Mouse (Mus musculus) central nervous system, embryonic 14 days (tissue): Measurements from ENCODE around the gene Casp6. TPM values are rescaled to one million over a fixed set of nuclear protein-coding genes. Genes with fewer than 3 reads are reported as not detected.

Experiments
- polyA plus RNA-seq: library from polyadenylated mRNA; depleted of rRNA; stranded (reverse); fragments of >200 nt; gene quantifications from 2 replicates; pipeline ENCODE4 v1.2.3, GENCODE M21; 2012; rRNA removed

Gene Casp6
- polyA plus RNA-seq, result 35.4 and 37.3 TPM in 2 replicates

GRCm38 (mm10) chr3:129901271-129901809 is at the start of gene Casp6:
Casp6 (plus strand) TSS chr3:129901425.

GRCm38 (mm10) chr3:129878405-129879021 is 22.7 kb upstream of the Casp6 start, which contains the start of gene Pla2g12a:
Pla2g12a (plus strand) TSS chr3:129878606.

Other genes starting within 250 kb of the Casp6 start
- 4.7 and 4.9 TPM in 2 replicates for gene Egf, start 146.1 kb upstream of the Casp6 start, polyA plus RNA-seq
- gene Lrit3, start 97.4 kb upstream of the Casp6 start, polyA plus RNA-seq, result 0.12 and 0.14 TPM in 2 replicates
- gene Rrh, start 78.8 kb upstream of the Casp6 start, polyA plus RNA-seq, result 0.64 and 1.1 TPM in 2 replicates
- 81.5 and 83.7 TPM in 2 replicates for gene Gar1, start 70.0 kb upstream of the Casp6 start, polyA plus RNA-seq
- 0.16 and 0.38 TPM in 2 replicates for gene Cfi, start 65.5 kb upstream of the Casp6 start, polyA plus RNA-seq
- gene Pla2g12a, start 22.8 kb upstream of the Casp6 start, polyA plus RNA-seq, result 25.0 and 26.4 TPM in 2 replicates
- 3.4 and 4.0 TPM in 2 replicates for gene Mcub, start 68.8 kb downstream of the Casp6 start, polyA plus RNA-seq
- 75.7 and 78.4 TPM in 2 replicates for gene Sec24b, start 160.1 kb downstream of the Casp6 start, polyA plus RNA-seq
- gene Col25a1, start 230.1 kb downstream of the Casp6 start, polyA plus RNA-seq, result 6.9 and 10.4 TPM in 2 replicates